Mouse (Mus musculus): Measurements from ENCODE around the gene Psmf1. TPM values are rescaled to one million over a fixed set of nuclear protein-coding genes. Genes with fewer than 3 reads are reported as not detected.

The Psmf1 gene
- polyA plus RNA-seq, 1 experiment from 2014 or later, result 44.3 TPM

DNA sequence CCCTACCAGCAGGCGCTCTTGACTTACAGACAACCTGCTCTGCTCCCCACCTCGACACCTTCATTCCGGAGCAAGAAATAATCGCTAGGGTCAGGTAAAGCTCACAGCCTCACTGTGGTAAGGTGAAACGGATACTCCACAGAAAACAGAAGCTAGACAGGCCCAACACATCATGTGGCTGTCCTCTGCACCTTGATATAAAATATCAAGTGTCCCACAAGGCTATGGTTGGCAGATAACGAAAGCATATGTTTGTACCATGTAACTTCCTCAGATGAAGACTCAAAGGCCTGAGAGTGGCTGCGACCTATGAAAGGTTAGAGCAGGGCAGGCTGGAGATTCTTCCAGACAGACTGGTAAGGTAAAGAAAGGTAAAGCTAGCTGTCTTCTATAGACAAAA is 4.5 kb downstream of the Psmf1 start:
- H3K4me3 ChIP-seq (ENCODE audit: low read depth, low read length), result peak overlapping the region; percentile 93
- H3K36me3 ChIP-seq (ENCODE audit: control insufficient read depth, insufficient read depth), result peaks cover 8% of the 10 kb centered on the region
- H3K27me3 ChIP-seq (ENCODE audit: control insufficient read depth, insufficient read depth, low read depth, low read length), result no peaks in the 10 kb centered on the region
- peaks cover 70% of the 10 kb centered on the region for H3K4me1 ChIP-seq (ENCODE audit: control insufficient read depth, low read depth, low read length)
- WGBS (ENCODE audit: insufficient replicate concordance), result 48% methylated on average over 7 of the region's 7 CpGs
- peak; percentile 30 for ATAC-seq (ENCODE audit: low read depth)
- peak overlapping the region; percentile 77 for H3K4me2 ChIP-seq (ENCODE audit: low read depth, low read length)
- peak overlapping the region; percentile 86 for H3K9ac ChIP-seq (ENCODE audit: low read depth, low read length)
- H3K9me3 ChIP-seq (replicated peaks; ENCODE audit: control insufficient read depth, low read length), result no peaks in the 10 kb centered on the region
- H3K27ac ChIP-seq (ENCODE audit: low read length), result peak overlapping the region; percentile 96

- peak overlapping the region; percentile 77 for H3K4me2 ChIP-seq (ENCODE audit: low read depth, low read length)
- H3K9ac ChIP-seq (ENCODE audit: low read depth, low read length), result peak overlapping the region; percentile 86
- ATAC-seq (ENCODE audit: low read depth), result no peak
- peak overlapping the region; percentile 93 for H3K4me3 ChIP-seq (ENCODE audit: low read depth, low read length)
- peak overlapping the region; percentile 96 for H3K27ac ChIP-seq (ENCODE audit: low read length)
- H3K27me3 ChIP-seq (ENCODE audit: control insufficient read depth, insufficient read depth, low read depth, low read length), result no peaks in the 10 kb centered on the region
- 48% methylated on average over 3 of the region's 3 CpGs for WGBS (ENCODE audit: insufficient replicate concordance)
- H3K36me3 ChIP-seq (ENCODE audit: control insufficient read depth, insufficient read depth), result peaks cover 12% of the 10 kb centered on the region
- no peaks in the 10 kb centered on the region for H3K9me3 ChIP-seq (replicated peaks; ENCODE audit: control insufficient read depth, low read length)
- peaks cover 66% of the 10 kb centered on the region for H3K4me1 ChIP-seq (ENCODE audit: control insufficient read depth, low read depth, low read length)
Measured at GRCm38 (mm10) chr2:151739081-151739480, 4.9 kb downstream of the Psmf1 start.

- H3K4me1 ChIP-seq (ENCODE audit: control insufficient read depth, low read depth, low read length), result peaks cover 60% of the 10 kb centered on the region
Measured at GRCm38 (mm10) chr2:151738460-151738859, 5.5 kb downstream of the Psmf1 start.

DNA sequence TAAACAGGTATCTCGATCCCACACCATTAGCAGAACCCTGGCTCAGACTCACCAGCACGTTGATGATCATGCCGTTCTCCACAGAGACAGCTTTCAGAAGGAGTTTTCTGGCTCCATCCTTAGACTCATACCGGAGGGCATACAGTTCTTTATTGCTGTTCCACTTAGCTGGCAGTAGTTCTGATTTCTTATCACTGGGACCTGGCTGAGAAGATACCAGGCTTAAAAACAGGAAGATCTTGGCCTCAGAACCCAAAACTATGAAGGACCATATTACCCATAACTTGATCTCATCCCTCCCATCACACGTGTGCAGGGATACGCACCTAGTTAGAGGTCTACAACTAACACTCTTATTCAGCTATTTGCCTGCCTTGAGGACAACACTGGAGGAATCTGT is 8.6 kb downstream of the Psmf1 start:
- H3K4me3 ChIP-seq (ENCODE audit: low read depth, low read length), result no peak overlapping the region
- peaks cover 23% of the 10 kb centered on the region for H3K36me3 ChIP-seq (ENCODE audit: control insufficient read depth, insufficient read depth)
- H3K9me3 ChIP-seq (replicated peaks; ENCODE audit: control insufficient read depth, low read length), result no peaks in the 10 kb centered on the region
- no peak for ATAC-seq (ENCODE audit: low read depth)
- WGBS (ENCODE audit: insufficient replicate concordance), result 86% methylated on average over 6 of the region's 6 CpGs
- peaks cover 38% of the 10 kb centered on the region for H3K4me1 ChIP-seq (ENCODE audit: control insufficient read depth, low read depth, low read length)
- H3K9ac ChIP-seq (ENCODE audit: low read depth, low read length), result no peak overlapping the region
- H3K27ac ChIP-seq (ENCODE audit: low read length), result no peak overlapping the region
- no peak overlapping the region for H3K4me2 ChIP-seq (ENCODE audit: low read depth, low read length)
- no peaks in the 10 kb centered on the region for H3K27me3 ChIP-seq (ENCODE audit: control insufficient read depth, insufficient read depth, low read depth, low read length)

More at GRCm38 (mm10) chr2:151738460-151738859, 5.5 kb downstream of the Psmf1 start:
- no peaks in the 10 kb centered on the region for H3K27me3 ChIP-seq (ENCODE audit: control insufficient read depth, insufficient read depth, low read depth, low read length)
- peak overlapping the region; percentile 96 for H3K27ac ChIP-seq (ENCODE audit: low read length)
- WGBS (ENCODE audit: insufficient replicate concordance), result 24% methylated on average over 4 of the region's 4 CpGs
- H3K4me2 ChIP-seq (ENCODE audit: low read depth, low read length), result peak overlapping the region; percentile 77
- no peaks in the 10 kb centered on the region for H3K9me3 ChIP-seq (replicated peaks; ENCODE audit: control insufficient read depth, low read length)
- H3K9ac ChIP-seq (ENCODE audit: low read depth, low read length), result peak overlapping the region; percentile 86
- no peak for ATAC-seq (ENCODE audit: low read depth)
- peak overlapping the region; percentile 93 for H3K4me3 ChIP-seq (ENCODE audit: low read depth, low read length)
- H3K36me3 ChIP-seq (ENCODE audit: control insufficient read depth, insufficient read depth), result peaks cover 18% of the 10 kb centered on the region

GRCm38 (mm10) chr2:151733151-151733865 is 10.7 kb downstream of the Psmf1 start:
- H3K4me3 ChIP-seq (ENCODE audit: low read depth, low read length), result no peak overlapping the region
- no peak overlapping the region for H3K27ac ChIP-seq (ENCODE audit: low read length)
- H3K36me3 ChIP-seq (ENCODE audit: control insufficient read depth, insufficient read depth), result peaks cover 43% of the 10 kb centered on the region
- no peak overlapping the region for H3K4me2 ChIP-seq (ENCODE audit: low read depth, low read length)
- H3K9ac ChIP-seq (ENCODE audit: low read depth, low read length), result no peak overlapping the region
- no peaks in the 10 kb centered on the region for H3K27me3 ChIP-seq (ENCODE audit: control insufficient read depth, insufficient read depth, low read depth, low read length)
- no peaks in the 10 kb centered on the region for H3K9me3 ChIP-seq (replicated peaks; ENCODE audit: control insufficient read depth, low read length)
- ATAC-seq (ENCODE audit: low read depth), result no peak
- WGBS (ENCODE audit: insufficient replicate concordance), result 75% methylated on average over 8 of the region's 8 CpGs
- peaks cover 20% of the 10 kb centered on the region for H3K4me1 ChIP-seq (ENCODE audit: control insufficient read depth, low read depth, low read length)

DNA sequence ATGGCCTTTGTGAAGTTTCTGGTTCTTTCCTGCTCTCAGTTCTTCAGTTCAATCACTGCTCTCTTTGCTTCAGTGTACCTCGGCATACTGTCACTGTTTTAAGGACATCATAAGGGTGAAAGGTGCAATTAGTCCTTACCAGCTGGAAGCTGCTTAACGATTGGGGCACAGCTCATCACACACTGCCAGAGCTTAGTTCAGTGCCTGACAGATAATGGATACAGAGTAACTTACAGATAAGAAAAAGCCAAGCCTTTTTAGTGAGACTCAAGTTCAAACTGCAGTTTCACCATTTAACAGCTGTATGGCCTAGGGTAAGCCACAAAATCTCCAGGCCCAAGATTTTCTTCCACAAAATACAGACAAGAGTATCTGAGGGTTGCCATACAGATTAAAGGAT is 19.9 kb downstream of the Psmf1 start:
- H3K9me3 ChIP-seq (replicated peaks; ENCODE audit: control insufficient read depth, low read length), result no peaks in the 10 kb centered on the region
- H3K27me3 ChIP-seq (ENCODE audit: control insufficient read depth, insufficient read depth, low read depth, low read length), result no peaks in the 10 kb centered on the region
- H3K27ac ChIP-seq (ENCODE audit: low read length), result no peak overlapping the region
- no peak overlapping the region for H3K9ac ChIP-seq (ENCODE audit: low read depth, low read length)
- 48% methylated on average over 2 of the region's 2 CpGs for WGBS (ENCODE audit: insufficient replicate concordance)
- peak; percentile 67 for ATAC-seq (ENCODE audit: low read depth)
- peaks cover 7% of the 10 kb centered on the region for H3K4me1 ChIP-seq (ENCODE audit: control insufficient read depth, low read depth, low read length)
- H3K4me2 ChIP-seq (ENCODE audit: low read depth, low read length), result no peak overlapping the region
- peaks cover 51% of the 10 kb centered on the region for H3K36me3 ChIP-seq (ENCODE audit: control insufficient read depth, insufficient read depth)
- H3K4me3 ChIP-seq (ENCODE audit: low read depth, low read length), result no peak overlapping the region

DNA sequence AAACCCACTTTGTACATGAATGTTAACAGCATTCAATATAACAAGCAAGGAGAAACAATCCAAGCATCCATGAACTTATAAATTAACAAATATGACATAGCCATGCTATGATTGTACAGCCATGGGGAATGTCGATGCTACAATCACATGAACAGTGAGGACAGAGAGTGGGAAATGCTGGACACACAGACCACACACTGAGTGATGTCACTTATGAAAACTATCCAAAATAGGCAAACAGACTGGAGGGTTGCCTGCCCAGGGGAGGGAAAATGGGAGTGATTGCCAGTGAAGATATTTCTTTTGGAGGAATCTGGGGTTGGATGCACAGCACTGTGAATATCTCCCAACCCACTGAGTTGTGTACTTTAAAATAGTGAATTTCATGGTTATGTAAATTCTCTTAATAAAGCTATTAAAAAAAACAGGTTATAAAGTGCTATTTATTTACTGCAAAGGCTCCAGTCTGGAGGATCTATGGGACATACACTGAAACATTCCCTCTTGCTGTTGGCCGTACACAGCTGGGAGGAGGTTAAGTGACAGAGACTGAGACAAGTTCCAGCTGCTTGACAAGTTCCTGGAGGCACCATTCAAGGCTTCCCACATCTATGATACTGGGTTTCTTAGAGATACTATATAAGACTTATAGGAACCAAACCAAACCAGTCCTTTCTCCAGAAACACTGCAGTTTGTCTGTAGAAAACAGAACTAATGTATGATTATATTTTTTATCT is 27.5 kb downstream of the Psmf1 start:
- Histone ChIP-seq H3K9ac (ENCODE audit: low read depth, low read length) (no peak overlapping the region), H3K27ac (ENCODE audit: low read length) (no peak overlapping the region), H3K27me3 (ENCODE audit: control insufficient read depth, insufficient read depth, low read depth, low read length) (no peaks in the 10 kb centered on the region), H3K4me1 (ENCODE audit: control insufficient read depth, low read depth, low read length) (no peaks in the 10 kb centered on the region), H3K4me3 (ENCODE audit: low read depth, low read length) (no peak overlapping the region), H3K36me3 (ENCODE audit: control insufficient read depth, insufficient read depth) (peaks cover 37% of the 10 kb centered on the region), H3K4me2 (ENCODE audit: low read depth, low read length) (no peak overlapping the region), H3K9me3 (replicated peaks; ENCODE audit: control insufficient read depth, low read length) (no peaks in the 10 kb centered on the region)
- no peak for ATAC-seq (ENCODE audit: low read depth)
- WGBS (ENCODE audit: insufficient replicate concordance), result 89% methylated on average over 2 of the region's 2 CpGs

DNA sequence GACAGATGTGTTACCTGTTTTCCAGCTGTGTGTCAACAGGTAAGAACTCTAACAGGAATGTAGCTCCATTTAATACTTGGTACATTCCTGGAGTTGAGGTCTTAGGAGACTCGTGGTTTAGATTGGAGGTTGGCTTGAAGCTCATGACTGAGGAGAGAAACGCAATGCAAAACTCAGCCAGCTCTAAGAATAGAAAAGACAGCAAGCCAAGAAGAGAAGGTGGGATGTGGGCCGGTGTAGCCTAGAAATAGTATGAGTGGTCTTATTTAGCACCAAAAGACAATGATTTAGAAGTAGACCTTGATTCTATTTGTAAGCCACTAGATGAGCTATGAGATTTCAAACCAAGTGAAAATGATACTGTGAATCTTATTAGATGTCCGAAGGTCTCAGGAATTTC is 28.5 kb downstream of the Psmf1 start:
- H3K27me3 ChIP-seq (ENCODE audit: control insufficient read depth, insufficient read depth, low read depth, low read length), result no peaks in the 10 kb centered on the region
- peaks cover 34% of the 10 kb centered on the region for H3K36me3 ChIP-seq (ENCODE audit: control insufficient read depth, insufficient read depth)
- no peak overlapping the region for H3K4me3 ChIP-seq (ENCODE audit: low read depth, low read length)
- no peak overlapping the region for H3K27ac ChIP-seq (ENCODE audit: low read length)
- no peak for ATAC-seq (ENCODE audit: low read depth)
- WGBS (ENCODE audit: insufficient replicate concordance), result 87% methylated on average over 4 of the region's 4 CpGs
- no peaks in the 10 kb centered on the region for H3K4me1 ChIP-seq (ENCODE audit: control insufficient read depth, low read depth, low read length)
- H3K4me2 ChIP-seq (ENCODE audit: low read depth, low read length), result no peak overlapping the region
- H3K9me3 ChIP-seq (replicated peaks; ENCODE audit: control insufficient read depth, low read length), result no peaks in the 10 kb centered on the region
- no peak overlapping the region for H3K9ac ChIP-seq (ENCODE audit: low read depth, low read length)

DNA sequence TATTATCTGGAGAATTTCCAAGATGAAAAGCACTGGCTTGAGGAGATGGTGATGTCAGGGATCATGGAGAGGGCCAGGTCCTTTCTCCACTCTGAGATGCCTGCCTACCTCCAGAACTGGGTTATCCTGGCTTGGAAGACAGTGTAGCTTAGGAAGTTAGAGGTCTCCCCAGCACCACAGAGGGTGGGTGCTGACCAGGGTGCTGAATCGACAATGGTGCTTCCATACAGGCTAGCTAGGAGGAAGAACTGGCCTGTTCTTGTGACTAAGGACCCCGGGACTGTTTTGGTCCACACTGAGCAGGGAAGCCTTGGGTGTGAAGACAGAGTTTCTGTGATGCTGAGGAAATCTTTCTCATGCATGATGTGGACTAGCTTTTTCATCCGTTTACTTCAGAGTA is 31.3 kb downstream of the Psmf1 start:
- H3K36me3 ChIP-seq (ENCODE audit: control insufficient read depth, insufficient read depth), result peaks cover 10% of the 10 kb centered on the region; the same call in 1 of the 2 replicates
- no peaks in the 10 kb centered on the region for H3K9me3 ChIP-seq (replicated peaks; ENCODE audit: control insufficient read depth, low read length)
- no peak overlapping the region for H3K4me3 ChIP-seq (ENCODE audit: low read depth, low read length)
- no peak overlapping the region for H3K27ac ChIP-seq (ENCODE audit: low read length)
- ATAC-seq (ENCODE audit: low read depth), result no peak
- H3K27me3 ChIP-seq (ENCODE audit: control insufficient read depth, insufficient read depth, low read depth, low read length), result no peaks in the 10 kb centered on the region
- WGBS (ENCODE audit: insufficient replicate concordance), result 28% methylated on average over 3 of the region's 3 CpGs
- no peak overlapping the region for H3K9ac ChIP-seq (ENCODE audit: low read depth, low read length)
- no peaks in the 10 kb centered on the region for H3K4me1 ChIP-seq (ENCODE audit: control insufficient read depth, low read depth, low read length)
- no peak overlapping the region for H3K4me2 ChIP-seq (ENCODE audit: low read depth, low read length)

Measured in liver, embryonic 16.5 days (tissue).